Mouse (Mus musculus): ENCODE data around the gene Necap2. TPM values are rescaled to one million over a fixed set of nuclear protein-coding genes. Genes with fewer than 3 reads are reported as not detected.

Necap2 gene
- polyA plus RNA-seq, 1 experiment = not detected

GRCm38 (mm10) chr4:141053138-141053537, 25.0 kb downstream of the Necap2 start:
- no peak for TF ChIP-seq POLR2A (IDR thresholded peaks at IDR 0.05; ENCODE audit: insufficient read depth, low read depth, low read length)
- no peak for TF ChIP-seq CTCF (IDR thresholded peaks at IDR 0.05; ENCODE audit: insufficient read depth, low read depth, low read length)
- 34% methylated on average over 8 of the region's 8 CpGs for WGBS
- Histone ChIP-seq H3K4me3 (ENCODE audit: insufficient read depth, low read depth, low read length) (peak overlapping the region; percentile 36), H3K27ac (ENCODE audit: insufficient read depth, low read depth, low read length) (peak overlapping the region; percentile 66), H3K4me1 (ENCODE audit: control insufficient read depth, insufficient read depth, low read length) (peaks cover 55% of the 10 kb centered on the region)

- Histone ChIP-seq H3K4me3 (ENCODE audit: insufficient read depth, low read depth, low read length) (peak overlapping the region; percentile 36; the same call in 1 of the 2 replicates), H3K27ac (ENCODE audit: insufficient read depth, low read depth, low read length) (no peak overlapping the region), H3K4me1 (ENCODE audit: control insufficient read depth, insufficient read depth, low read length) (peaks cover 58% of the 10 kb centered on the region)
- 55% methylated on average over 12 of the region's 12 CpGs for WGBS
- TF ChIP-seq CTCF (IDR thresholded peaks at IDR 0.05; ENCODE audit: insufficient read depth, low read depth, low read length) (no peak), POLR2A (IDR thresholded peaks at IDR 0.05; ENCODE audit: insufficient read depth, low read depth, low read length) (no peak)
Observed at GRCm38 (mm10) chr4:141052442-141052841, 25.7 kb downstream of the Necap2 start.

GRCm38 (mm10) chr4:141049476-141049835, 28.7 kb downstream of the Necap2 start:
- no peak overlapping the region for H3K27ac ChIP-seq (ENCODE audit: insufficient read depth, low read depth, low read length)
- no peak overlapping the region for H3K4me3 ChIP-seq (ENCODE audit: insufficient read depth, low read depth, low read length)
- 18% methylated on average over 4 of the region's 4 CpGs for WGBS
- TF ChIP-seq CTCF (IDR thresholded peaks at IDR 0.05; ENCODE audit: insufficient read depth, low read depth, low read length) (no peak), POLR2A (IDR thresholded peaks at IDR 0.05; ENCODE audit: insufficient read depth, low read depth, low read length) (no peak)
- peaks cover 62% of the 10 kb centered on the region for H3K4me1 ChIP-seq (ENCODE audit: control insufficient read depth, insufficient read depth, low read length)

GRCm38 (mm10) chr4:141048810-141049475, 29.2 kb downstream of the Necap2 start:
- 31% methylated on average over 17 of the region's 17 CpGs for WGBS
- Histone ChIP-seq H3K4me3 (ENCODE audit: insufficient read depth, low read depth, low read length) (no peak overlapping the region), H3K27ac (ENCODE audit: insufficient read depth, low read depth, low read length) (no peak overlapping the region), H3K4me1 (ENCODE audit: control insufficient read depth, insufficient read depth, low read length) (peaks cover 58% of the 10 kb centered on the region)
- TF ChIP-seq POLR2A (IDR thresholded peaks at IDR 0.05; ENCODE audit: insufficient read depth, low read depth, low read length) (no peak), CTCF (IDR thresholded peaks at IDR 0.05; ENCODE audit: insufficient read depth, low read depth, low read length) (no peak)

GRCm38 (mm10) chr4:141044816-141045215, 33.3 kb downstream of the Necap2 start:
- TF ChIP-seq POLR2A (IDR thresholded peaks at IDR 0.05; ENCODE audit: insufficient read depth, low read depth, low read length) (no peak), CTCF (IDR thresholded peaks at IDR 0.05; ENCODE audit: insufficient read depth, low read depth, low read length) (peak; percentile 75)
- no peak overlapping the region for H3K4me3 ChIP-seq (ENCODE audit: insufficient read depth, low read depth, low read length)
- 8% methylated on average over 8 of the region's 8 CpGs for WGBS
- no peak overlapping the region for H3K27ac ChIP-seq (ENCODE audit: insufficient read depth, low read depth, low read length)
- H3K4me1 ChIP-seq (ENCODE audit: control insufficient read depth, insufficient read depth, low read length) = peaks cover 25% of the 10 kb centered on the region

GRCm38 (mm10) chr4:141041117-141041516, 37.0 kb downstream of the Necap2 start:
- no peaks in the 10 kb centered on the region; the same call in 1 of the 2 replicates for H3K4me1 ChIP-seq (ENCODE audit: control insufficient read depth, insufficient read depth, low read length)
- TF ChIP-seq POLR2A (IDR thresholded peaks at IDR 0.05; ENCODE audit: insufficient read depth, low read depth, low read length) (no peak), CTCF (IDR thresholded peaks at IDR 0.05; ENCODE audit: insufficient read depth, low read depth, low read length) (no peak)
- WGBS = 47% methylated on average over 12 of the region's 12 CpGs
- no peak overlapping the region for H3K27ac ChIP-seq (ENCODE audit: insufficient read depth, low read depth, low read length)
- no peak overlapping the region for H3K4me3 ChIP-seq (ENCODE audit: insufficient read depth, low read depth, low read length)

GRCm38 (mm10) chr4:141033606-141034549, 44.3 kb downstream of the Necap2 start:
- Histone ChIP-seq H3K27ac (ENCODE audit: insufficient read depth, low read depth, low read length) (no peak overlapping the region), H3K4me3 (ENCODE audit: insufficient read depth, low read depth, low read length) (no peak overlapping the region), H3K4me1 (ENCODE audit: control insufficient read depth, insufficient read depth, low read length) (peaks cover 11% of the 10 kb centered on the region)
- 59% methylated on average over 27 of the region's 27 CpGs for WGBS
- TF ChIP-seq CTCF (IDR thresholded peaks at IDR 0.05; ENCODE audit: insufficient read depth, low read depth, low read length) (no peak), POLR2A (IDR thresholded peaks at IDR 0.05; ENCODE audit: insufficient read depth, low read depth, low read length) (no peak)

GRCm38 (mm10) chr4:141031733-141032132, 46.4 kb downstream of the Necap2 start:
- WGBS = 9% methylated on average over 6 of the region's 6 CpGs
- H3K4me1 ChIP-seq (ENCODE audit: control insufficient read depth, insufficient read depth, low read length) = peaks cover 11% of the 10 kb centered on the region
- no peak for TF ChIP-seq POLR2A (IDR thresholded peaks at IDR 0.05; ENCODE audit: insufficient read depth, low read depth, low read length)
- peak; percentile 94 for TF ChIP-seq CTCF (IDR thresholded peaks at IDR 0.05; ENCODE audit: insufficient read depth, low read depth, low read length)
- no peak overlapping the region for H3K27ac ChIP-seq (ENCODE audit: insufficient read depth, low read depth, low read length)
- no peak overlapping the region for H3K4me3 ChIP-seq (ENCODE audit: insufficient read depth, low read depth, low read length)
